Mouse (Mus musculus) c-Kit-positive CD71-negative TER-119-negative erythroid progenitor cells, embryonic 14.5 days (primary cell): ENCODE data around the gene Nog.

ENCODE experiments used
- DNase-seq: peaks from one replicate; pipeline ENCODE4 v3.0.0-alpha.2; 2013; ENCODE audit warnings: low read depth

Gene Nog

DNA sequence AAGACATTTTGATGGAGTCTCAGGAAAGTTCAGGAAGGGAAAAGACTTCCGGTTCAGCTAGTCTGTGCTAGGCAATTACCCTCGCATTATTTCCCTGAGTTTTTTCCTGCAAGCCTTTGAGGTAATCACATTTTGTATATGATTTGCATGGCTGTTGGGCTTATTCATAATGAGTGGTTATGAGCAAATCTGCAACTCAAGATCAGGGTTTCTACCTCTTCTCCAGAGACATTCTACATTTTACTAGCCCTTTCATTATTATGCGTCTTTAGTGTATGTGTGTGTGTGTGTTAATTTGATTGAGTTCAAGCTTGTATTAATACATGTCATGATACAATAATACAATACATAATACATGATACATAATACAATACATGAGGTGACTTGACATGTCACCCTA lies 34.6 kb downstream of the Nog start:
- no peak for DNase-seq

DNA sequence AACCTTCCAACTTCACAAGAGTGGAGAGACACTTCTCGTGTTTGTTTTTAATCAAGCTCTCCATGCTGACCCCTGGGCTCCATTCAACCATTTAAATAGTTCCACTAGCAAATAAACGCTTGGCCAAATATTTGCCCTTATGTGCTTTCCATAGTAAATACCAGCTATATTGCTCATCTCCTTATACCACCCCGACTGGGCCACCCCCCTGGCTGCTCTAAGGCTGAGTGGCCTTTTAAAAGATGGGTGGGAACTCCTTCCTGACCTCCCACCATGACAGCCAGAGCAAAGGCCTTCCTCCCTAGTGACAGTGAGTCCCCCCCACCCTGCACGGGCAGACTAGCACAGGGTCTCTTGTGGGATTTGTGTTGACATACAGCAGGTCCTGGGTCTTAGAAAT lies 37.1 kb downstream of the Nog start:
- no peak for DNase-seq

DNA sequence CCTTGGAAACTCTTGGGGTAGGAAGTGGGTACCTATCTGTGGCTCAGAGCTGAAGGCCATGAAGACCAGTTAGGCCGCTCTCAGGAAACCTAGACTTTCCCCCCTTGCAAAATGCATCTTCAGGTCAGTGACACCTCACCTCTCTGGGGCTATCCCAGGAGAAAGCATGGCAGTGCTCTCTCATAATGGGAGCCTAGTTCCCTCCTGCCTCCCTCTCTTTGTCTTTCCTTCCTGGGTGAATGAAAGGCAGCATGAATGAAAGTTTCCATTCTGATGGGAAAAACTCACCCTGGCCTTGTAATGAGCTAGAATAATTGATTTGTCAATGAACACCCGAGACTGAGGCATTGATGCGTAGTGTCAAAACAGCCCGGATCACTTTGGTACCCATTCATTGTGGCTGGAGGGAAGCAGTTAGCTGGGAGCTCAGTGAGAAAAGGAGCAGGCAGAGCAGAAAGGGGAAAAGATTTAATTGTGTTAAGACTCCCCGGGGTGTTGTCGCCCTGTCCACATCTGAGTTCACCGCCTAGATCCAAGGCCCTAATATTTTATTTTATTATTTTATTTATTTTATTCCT lies 42.7 kb downstream of the Nog start:
- no peak for DNase-seq

DNA sequence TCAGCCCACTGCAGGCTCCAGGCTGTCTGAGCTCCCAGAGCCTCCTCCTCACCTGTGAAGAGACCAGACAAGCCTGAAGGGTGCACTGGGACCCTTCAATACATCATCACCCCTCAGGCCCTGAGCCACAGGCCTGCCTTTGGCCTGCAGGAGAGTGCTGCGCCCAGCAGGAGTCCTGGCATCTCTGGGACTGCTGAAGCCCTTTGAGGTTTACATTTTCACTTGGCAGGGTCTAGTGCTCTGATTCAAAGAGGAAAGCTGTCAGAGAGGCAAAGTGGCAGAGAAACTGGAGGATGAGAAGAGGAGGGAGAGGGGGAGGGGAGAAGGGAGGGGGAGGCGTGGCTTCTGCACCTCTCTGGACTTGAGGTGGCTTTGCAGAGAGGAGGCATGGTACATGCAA lies 44.2 kb downstream of the Nog start:
- no peak for DNase-seq

DNA sequence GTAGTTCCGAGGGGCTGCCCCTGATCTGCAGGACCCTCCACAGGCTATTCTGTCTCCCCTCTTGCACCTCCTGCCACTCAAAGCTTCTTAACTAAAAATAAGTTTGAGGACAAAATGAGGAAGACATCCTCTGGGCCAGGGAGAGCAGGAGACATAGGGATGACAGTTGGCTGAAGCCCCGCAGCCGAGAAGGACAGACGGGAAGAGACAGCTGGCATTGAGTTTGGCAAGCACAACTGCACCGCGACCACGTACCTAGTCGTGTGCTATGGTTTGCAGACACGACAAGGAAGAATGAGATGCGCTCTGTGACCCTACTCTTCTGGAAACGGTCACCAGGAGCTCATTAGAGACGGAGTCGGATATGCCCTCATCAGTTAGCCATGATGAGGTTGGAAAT lies 48.2 kb downstream of the Nog start:
- DNase-seq = no peak
